Mouse (Mus musculus) kidney, adult 2 months (tissue): ENCODE measurements at regions not wholly inside any gene's neighbourhood (a gene's known extent, or its start where the extent isn't known, plus 50 kb on each side); places are given as distances from the start of the nearest gene placed in this dataset.

Experiments used
- CTCF ChIP-seq: fragments of 200-500 bp; conservative IDR thresholded peaks from 2 replicates; pipeline ENCODE4 v1.5.1; 2011; ENCODE audit warnings: low read depth, mild to moderate bottlenecking, control low read depth, low read length, moderate library complexity, mixed read lengths; ENCODE audit not compliant: insufficient read depth, insufficient read length
- POLR2A ChIP-seq: fragments of 200-500 bp; IDR thresholded peaks from one replicate; pipeline ENCODE4 v1.6.1; 2011; ENCODE audit warnings: low read depth, low read length, control low read depth

- no peak for TF ChIP-seq POLR2A
- TF ChIP-seq CTCF, result no peak
These were observed 137.5 kb upstream of the Cttnbp2 start for GRCm38 (mm10) chr6:18652006-18652601.
